Mouse (Mus musculus) T-helper 17 cell (primary cell): ENCODE measurements around the gene Gja3.

Experiments
- in situ Hi-C, 2 experiments: fragments of 300-600 bp; cut with MboI, MseI; formaldehyde crosslinking; loops; 1 replicate in 1 of 2; 2 replicates in 1 of 2; pipeline ENCODE4 v1.15.1; 2025; ENCODE audit warnings: high pct_unique_total_duplicates in 2 of 2

Gja3 gene

GRCm38 (mm10) chr14:57057563-57058321 lies at the start of gene Gja3:
Gene Gja3, minus strand, starts transcription at chr14:57058100.
- in situ Hi-C loops: no loop called here

- in situ Hi-C loops: loop anchor here in 1 of 2 experiments (5.0 kb wide), 1 partner anchor 255 kb away; no protein-coding TSS in a partner anchor
Measured at GRCm38 (mm10) chr14:57107091-57107490, 49.2 kb upstream of the Gja3 start.

GRCm38 (mm10) chr14:57105721-57106120 lies 47.8 kb upstream of the Gja3 start:
- in situ Hi-C loops: loop anchor here in 1 of 2 experiments (5.0 kb wide), 1 partner anchor 257 kb away; no protein-coding TSS in a partner anchor

GRCm38 (mm10) chr14:57105111-57105510 lies 47.2 kb upstream of the Gja3 start:
- in situ Hi-C loops: loop anchor here in 1 of 2 experiments (5.0 kb wide), 1 partner anchor 257 kb away; no protein-coding TSS in a partner anchor

- in situ Hi-C loops: loop anchor here in 1 of 2 experiments (5.0 kb wide), 1 partner anchor 258 kb away; no protein-coding TSS in a partner anchor
Measured at GRCm38 (mm10) chr14:57104106-57105023, 46.5 kb upstream of the Gja3 start, which contains the start of gene Gjb2. Gene Gjb2, minus strand, starts transcription at chr14:57104702.

- in situ Hi-C loops: no loop called here
Measured at GRCm38 (mm10) chr14:57103711-57104105, 45.8 kb upstream of the Gja3 start.

GRCm38 (mm10) chr14:57103121-57103520 lies 45.2 kb upstream of the Gja3 start:
- in situ Hi-C loops: no loop called here

- in situ Hi-C loops: no loop called here
Measured at GRCm38 (mm10) chr14:57101623-57102022, 43.7 kb upstream of the Gja3 start.

- in situ Hi-C loops: no loop called here
Measured at GRCm38 (mm10) chr14:57095855-57096254, 38.0 kb upstream of the Gja3 start.

GRCm38 (mm10) chr14:57093029-57093428 lies 35.1 kb upstream of the Gja3 start:
- in situ Hi-C loops: no loop called here

- in situ Hi-C loops: no loop called here
Measured at GRCm38 (mm10) chr14:57090001-57090400, 32.1 kb upstream of the Gja3 start.

- in situ Hi-C loops: loop anchor here in 1 of 2 experiments (10.0 kb wide), 1 partner anchor 1634 kb away; no protein-coding TSS in a partner anchor
Measured at GRCm38 (mm10) chr14:57089107-57089506, 31.2 kb upstream of the Gja3 start.

- in situ Hi-C loops: loop anchor here in 1 of 2 experiments (10.0 kb wide), 1 partner anchor 1629 kb away; no protein-coding TSS in a partner anchor
Measured at GRCm38 (mm10) chr14:57084180-57084668, 26.3 kb upstream of the Gja3 start.

GRCm38 (mm10) chr14:57082863-57083262 lies 25.0 kb upstream of the Gja3 start:
- in situ Hi-C loops: loop anchor here in 1 of 2 experiments (10.0 kb wide), 1 partner anchor 1628 kb away; no protein-coding TSS in a partner anchor

- in situ Hi-C loops: no loop called here
Measured at GRCm38 (mm10) chr14:57075537-57075936, 17.6 kb upstream of the Gja3 start.

- in situ Hi-C loops: loop anchor here (5.0 to 10.0 kb wide), 3 partner anchors 88 to 245 kb away; no protein-coding TSS in a partner anchor
Measured at GRCm38 (mm10) chr14:57069906-57070305, 12.0 kb upstream of the Gja3 start.

- in situ Hi-C loops: loop anchor here (5.0 to 10.0 kb wide), 2 partner anchors 99 to 241 kb away; no protein-coding TSS in a partner anchor
Measured at GRCm38 (mm10) chr14:57066053-57066452, 8.2 kb upstream of the Gja3 start.

GRCm38 (mm10) chr14:57060052-57060451 lies 2.2 kb upstream of the Gja3 start:
- in situ Hi-C loops: loop anchor here in 1 of 2 experiments (5.0 to 10.0 kb wide), 3 partner anchors 163 to 683 kb away; no protein-coding TSS in a partner anchor

GRCm38 (mm10) chr14:57057204-57057562 lies 717 bp downstream of the Gja3 start:
- in situ Hi-C loops: no loop called here

- in situ Hi-C loops: no loop called here
Measured at GRCm38 (mm10) chr14:57052713-57053112, 5.2 kb downstream of the Gja3 start.

GRCm38 (mm10) chr14:57043863-57044262 lies 14.0 kb downstream of the Gja3 start:
- in situ Hi-C loops: no loop called here
